Mouse (Mus musculus) stomach, embryonic 15.5 days (tissue): ENCODE measurements around the gene Ska2. TPM values are rescaled to one million over a fixed set of nuclear protein-coding genes. Genes with fewer than 3 reads are reported as not detected.

Experiments
- ATAC-seq: fragments of 200-750 bp; cut with Nextera tagmentation; 2 replicates; pipeline ENCODE4 v1.8.0; 2017; ENCODE audit warnings: low read depth, moderate number of reproducible peaks, moderate TSS enrichment; ENCODE audit not compliant: insufficient read depth, low FRiP score
- H3K27ac ChIP-seq: fragments of 300-500 bp; sonication (generic); 2 replicates; pipeline ENCODE4 v1.5.1; 2015; ENCODE audit warnings: mild to moderate bottlenecking, inconsistent platforms
- H3K27me3 ChIP-seq: fragments of 300-500 bp; sonication (generic); replicated peaks from 2 replicates; pipeline ENCODE4 v1.6.1; 2015; ENCODE audit warnings: inconsistent platforms
- H3K36me3 ChIP-seq: fragments of 300-500 bp; sonication (generic); 2 replicates; pipeline ENCODE4 v1.6.1; 2015; ENCODE audit warnings: inconsistent platforms
- H3K4me1 ChIP-seq: fragments of 300-500 bp; sonication (generic); 2 replicates; pipeline ENCODE4 v1.6.1; 2015; ENCODE audit warnings: inconsistent platforms
- H3K4me2 ChIP-seq: fragments of 300-500 bp; sonication (generic); 2 replicates; pipeline ENCODE4 v1.6.1; 2015; ENCODE audit warnings: mild to moderate bottlenecking, inconsistent platforms
- H3K4me3 ChIP-seq: fragments of 300-500 bp; sonication (generic); replicated peaks from 2 replicates; pipeline ENCODE4 v1.5.1; 2015; ENCODE audit warnings: inconsistent platforms
- H3K9ac ChIP-seq: fragments of 300-500 bp; sonication (generic); 2 replicates; pipeline ENCODE4 v1.6.1; 2015; ENCODE audit warnings: inconsistent platforms
- H3K9me3 ChIP-seq: fragments of 300-500 bp; sonication (generic); 2 replicates; pipeline ENCODE4 v1.6.1; 2016; ENCODE audit warnings: inconsistent platforms
- WGBS: fragments of 180-500 bp; shearing (Covaris S2); methylation state at CpG from one replicate; pipeline ENCODE4 v1.1.7; 2015; 5-methylcytosine and 5-hydroxymethylcytosine counted together
- polyA plus RNA-seq: library from polyadenylated mRNA; unstranded; fragments of >200 nt; fragmentation: Nextera tagmentation; extraction: Ambion mirVana; gene quantifications from 2 replicates; pipeline ENCODE4 v1.2.1, GENCODE M21; 2015

Ska2 gene
- 47.7 and 49.4 TPM in 2 replicates for polyA plus RNA-seq

GRCm38 (mm10) chr11:87108755-87109518, at the start of gene Ska2:
Ska2 (plus strand) TSS chr11:87109234.
- under 1% methylated on average over 40 of the region's 40 CpGs for WGBS
- peak within 1 kb of the TSS; percentile 80 for H3K4me3 ChIP-seq
- peaks cover 13% of the 10 kb centered on the region for H3K36me3 ChIP-seq

DNA sequence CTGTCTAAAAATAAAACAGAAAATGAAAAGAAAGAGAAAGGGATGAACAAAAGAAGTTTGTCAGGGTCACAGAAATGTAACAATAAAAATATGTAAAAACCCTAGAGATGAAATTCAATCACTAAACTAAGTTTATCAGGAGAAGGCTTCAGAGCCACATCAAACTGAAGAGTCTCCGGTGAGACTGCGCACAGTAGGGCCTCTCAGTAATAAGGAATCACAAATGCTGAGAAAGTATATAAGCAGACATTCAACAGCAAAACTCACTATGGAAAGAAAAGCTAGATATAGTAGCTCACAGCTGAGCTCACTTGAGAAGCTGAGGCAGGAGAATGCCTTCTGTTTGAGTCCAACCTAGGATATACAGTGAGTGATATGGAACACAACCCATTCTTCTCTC, 48.6 kb upstream of the Ska2 start:
- no peak overlapping the region for H3K4me3 ChIP-seq
- H3K9ac ChIP-seq, result no peak overlapping the region
- H3K4me1 ChIP-seq, result no peaks in the 10 kb centered on the region
- H3K27ac ChIP-seq, result no peak overlapping the region
- no peaks in the 10 kb centered on the region for H3K9me3 ChIP-seq
- ATAC-seq, result no peak
- no peaks in the 10 kb centered on the region for H3K27me3 ChIP-seq
- no peak overlapping the region for H3K4me2 ChIP-seq
- H3K36me3 ChIP-seq, result no peaks in the 10 kb centered on the region
- 97% methylated on average over 2 of the region's 2 CpGs for WGBS

More at GRCm38 (mm10) chr11:87108755-87109518, at the start of gene Ska2:
- Histone ChIP-seq H3K9me3 (no peaks in the 10 kb centered on the region), H3K9ac (peak within 1 kb of the TSS; percentile 71), H3K27me3 (no peaks in the 10 kb centered on the region), H3K27ac (peak within 1 kb of the TSS; percentile 93), H3K4me1 (peaks cover 6% of the 10 kb centered on the region; the same call in 1 of the 2 replicates), H3K4me2 (peak within 1 kb of the TSS; percentile 53)
- ATAC-seq, result peak; percentile 98

DNA sequence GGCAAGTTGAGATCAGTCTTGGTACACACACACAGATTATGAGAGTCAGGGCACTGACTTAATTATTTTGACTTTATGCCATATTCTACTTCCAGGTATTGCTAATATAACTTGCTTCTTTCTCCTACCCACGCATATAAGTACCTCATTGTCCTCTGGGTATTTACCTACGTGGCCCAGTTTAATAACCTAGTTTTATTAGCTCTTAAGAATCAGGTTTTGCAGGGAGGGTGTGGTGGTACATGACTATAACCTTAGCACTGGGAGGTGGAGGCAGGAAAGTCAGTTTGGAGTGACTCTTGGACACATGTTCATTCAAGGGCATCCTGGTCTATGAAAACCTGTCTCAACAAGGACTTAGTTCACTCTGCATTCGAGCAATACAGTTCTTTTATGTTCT, 46.9 kb upstream of the Ska2 start:
- Histone ChIP-seq H3K27me3 (no peaks in the 10 kb centered on the region), H3K4me2 (no peak overlapping the region), H3K4me3 (no peak overlapping the region), H3K9me3 (no peaks in the 10 kb centered on the region), H3K36me3 (no peaks in the 10 kb centered on the region), H3K9ac (no peak overlapping the region), H3K4me1 (no peaks in the 10 kb centered on the region), H3K27ac (0 out of 2 replicates have a peak overlapping the region, but pooled peaks have one; percentile 12)
- 69% methylated on average over 3 of the region's 3 CpGs for WGBS
- ATAC-seq, result no peak

- H3K36me3 ChIP-seq, result peaks cover 12% of the 10 kb centered on the region; the same call in 1 of the 2 replicates
- H3K9me3 ChIP-seq, result no peaks in the 10 kb centered on the region
- H3K9ac ChIP-seq, result peak overlapping the region; percentile 56
- H3K4me2 ChIP-seq, result peak overlapping the region; percentile 97
- peaks cover 8% of the 10 kb centered on the region for H3K4me1 ChIP-seq
- peak overlapping the region; percentile 61 for H3K27ac ChIP-seq
- ATAC-seq, result peak; percentile 73
- peak overlapping the region; percentile 59 for H3K4me3 ChIP-seq
- no peaks in the 10 kb centered on the region for H3K27me3 ChIP-seq
- under 1% methylated on average over 24 of the region's 24 CpGs for WGBS
Measured at GRCm38 (mm10) chr11:87073343-87073865, 35.6 kb upstream of the Ska2 start.

GRCm38 (mm10) chr11:87073866-87074440, 35.1 kb upstream of the Ska2 start, which contains the start of gene Gdpd1:
Gdpd1 (minus strand) TSS chr11:87074062.
- peak within 1 kb of the TSS; percentile 59 for H3K4me3 ChIP-seq
- peak within 1 kb of the TSS; percentile 97 for H3K4me2 ChIP-seq
- ATAC-seq, result peak; percentile 93
- no peaks in the 10 kb centered on the region for H3K27me3 ChIP-seq
- peaks cover 8% of the 10 kb centered on the region for H3K4me1 ChIP-seq
- H3K9me3 ChIP-seq, result no peaks in the 10 kb centered on the region
- H3K27ac ChIP-seq, result peak within 1 kb of the TSS; percentile 61
- peak within 1 kb of the TSS; percentile 56 for H3K9ac ChIP-seq
- under 1% methylated on average over 43 of the region's 43 CpGs for WGBS
- H3K36me3 ChIP-seq, result peaks cover 12% of the 10 kb centered on the region; the same call in 1 of the 2 replicates

GRCm38 (mm10) chr11:87083712-87084111, 25.3 kb upstream of the Ska2 start:
- no peak overlapping the region for H3K27ac ChIP-seq
- WGBS, result 56% methylated on average over 1 of the region's 1 CpGs
- no peak overlapping the region for H3K9ac ChIP-seq
- ATAC-seq, result no peak
- no peak overlapping the region for H3K4me3 ChIP-seq
- peaks cover 20% of the 10 kb centered on the region for H3K4me1 ChIP-seq
- H3K36me3 ChIP-seq, result peaks cover 15% of the 10 kb centered on the region
- no peaks in the 10 kb centered on the region for H3K27me3 ChIP-seq
- no peaks in the 10 kb centered on the region for H3K9me3 ChIP-seq
- peak overlapping the region; percentile 5; the same call in 1 of the 2 replicates for H3K4me2 ChIP-seq

DNA sequence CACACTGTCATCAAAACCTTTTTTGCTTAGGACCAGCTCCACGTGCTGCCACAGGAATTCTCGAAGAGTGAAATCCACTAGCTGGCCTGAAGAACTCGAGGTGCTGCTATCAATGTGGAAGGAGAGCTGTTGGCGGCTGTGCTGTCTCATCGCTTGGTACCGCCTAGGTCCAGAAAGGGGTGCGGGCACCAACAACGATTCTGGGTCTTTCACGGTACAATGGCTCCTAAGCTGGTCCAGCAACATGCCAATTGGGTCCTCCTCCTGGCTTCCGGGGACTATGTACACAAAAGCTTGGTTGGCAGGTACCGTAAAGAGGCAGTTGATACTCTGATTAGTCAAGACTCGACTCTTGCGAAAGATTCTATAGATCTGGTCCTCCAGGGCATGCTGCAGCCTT, 23.6 kb upstream of the Ska2 start:
- peak overlapping the region; percentile 76 for H3K4me2 ChIP-seq
- peaks cover 7% of the 10 kb centered on the region for H3K36me3 ChIP-seq
- H3K27me3 ChIP-seq, result no peaks in the 10 kb centered on the region
- H3K4me3 ChIP-seq, result peak overlapping the region; percentile 97
- peak overlapping the region; percentile 98; the same call in 1 of the 2 replicates for H3K9ac ChIP-seq
- H3K9me3 ChIP-seq, result no peaks in the 10 kb centered on the region
- ATAC-seq, result no peak
- peaks cover 20% of the 10 kb centered on the region for H3K4me1 ChIP-seq
- no peak overlapping the region for H3K27ac ChIP-seq
- 83% methylated on average over 13 of the region's 13 CpGs for WGBS

DNA sequence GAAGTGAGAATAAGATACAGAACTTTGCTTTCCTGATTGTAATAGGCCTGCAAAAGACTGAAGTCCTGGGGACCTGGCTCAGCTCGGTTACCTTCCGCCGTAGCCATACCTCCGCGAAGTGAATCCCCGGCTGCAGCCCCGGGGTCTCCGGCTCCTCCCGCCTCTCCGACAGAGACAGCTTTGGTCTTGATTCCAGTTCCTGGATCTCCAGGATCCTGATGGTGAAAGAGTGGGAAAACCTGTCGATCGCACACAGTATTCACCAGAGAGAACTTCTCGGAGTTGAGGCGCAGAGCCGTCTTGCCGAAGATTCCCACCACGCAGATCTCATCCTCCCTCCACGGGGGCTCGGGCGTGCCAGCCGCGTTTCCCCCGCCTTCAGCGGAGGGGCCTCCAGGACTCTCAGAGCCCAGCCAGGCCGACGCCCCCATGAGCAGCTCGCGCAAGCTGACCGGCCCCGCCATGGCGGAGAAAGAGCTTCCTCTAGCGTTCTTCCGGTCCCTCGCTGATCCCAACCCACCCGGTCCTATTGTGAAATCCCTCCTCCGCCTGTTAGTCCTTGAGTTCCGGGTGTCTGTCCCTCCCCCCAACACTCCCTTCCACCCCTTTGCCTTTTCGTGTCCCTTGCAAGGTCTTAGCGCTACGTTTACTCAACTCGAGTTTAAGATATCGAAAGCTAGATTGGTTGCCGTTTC, 22.6 kb upstream of the Ska2 start, which contains the start of gene Smg8:
Gene Smg8, minus strand, starts transcription at position 485 of the 695 bp plus-strand sequence.
- no peaks in the 10 kb centered on the region for H3K27me3 ChIP-seq
- H3K27ac ChIP-seq, result peak within 1 kb of the TSS; percentile 77
- peak within 1 kb of the TSS; percentile 98 for H3K9ac ChIP-seq
- peak; percentile 89 for ATAC-seq
- H3K9me3 ChIP-seq, result no peaks in the 10 kb centered on the region
- WGBS, result under 1% methylated on average over 43 of the region's 43 CpGs
- peaks cover 10% of the 10 kb centered on the region for H3K36me3 ChIP-seq
- H3K4me1 ChIP-seq, result peaks cover 20% of the 10 kb centered on the region
- peak within 1 kb of the TSS; percentile 97 for H3K4me3 ChIP-seq
- peak within 1 kb of the TSS; percentile 76 for H3K4me2 ChIP-seq

DNA sequence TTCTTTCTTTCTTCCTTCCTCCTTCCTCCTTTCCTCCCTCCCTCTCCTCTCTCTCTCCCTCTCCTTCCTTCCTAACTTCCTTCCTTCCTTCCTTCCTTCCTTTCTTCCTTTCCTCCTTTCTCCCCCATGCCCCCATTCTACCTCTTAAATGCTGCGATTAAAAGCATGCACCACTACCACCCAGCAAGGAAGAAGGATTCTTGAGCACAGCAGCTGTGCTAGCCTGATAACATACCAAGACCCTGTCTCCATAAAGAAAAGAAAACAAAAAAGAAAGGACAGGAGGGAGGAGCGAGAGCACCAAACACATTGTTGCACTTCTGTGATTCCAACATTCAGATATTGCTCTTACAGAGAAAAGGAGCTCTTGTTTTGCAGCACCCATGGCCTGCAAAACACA, 21.9 kb upstream of the Ska2 start:
- peaks cover 15% of the 10 kb centered on the region for H3K36me3 ChIP-seq
- no peaks in the 10 kb centered on the region for H3K27me3 ChIP-seq
- peak overlapping the region; percentile 77; the same call in 1 of the 2 replicates for H3K27ac ChIP-seq
- no peaks in the 10 kb centered on the region for H3K9me3 ChIP-seq
- no peak for ATAC-seq
- H3K9ac ChIP-seq, result no peak overlapping the region
- WGBS, result 53% methylated on average over 2 of the region's 2 CpGs
- peak overlapping the region; percentile 97 for H3K4me3 ChIP-seq
- H3K4me1 ChIP-seq, result peaks cover 20% of the 10 kb centered on the region
- H3K4me2 ChIP-seq, result peak overlapping the region; percentile 76

DNA sequence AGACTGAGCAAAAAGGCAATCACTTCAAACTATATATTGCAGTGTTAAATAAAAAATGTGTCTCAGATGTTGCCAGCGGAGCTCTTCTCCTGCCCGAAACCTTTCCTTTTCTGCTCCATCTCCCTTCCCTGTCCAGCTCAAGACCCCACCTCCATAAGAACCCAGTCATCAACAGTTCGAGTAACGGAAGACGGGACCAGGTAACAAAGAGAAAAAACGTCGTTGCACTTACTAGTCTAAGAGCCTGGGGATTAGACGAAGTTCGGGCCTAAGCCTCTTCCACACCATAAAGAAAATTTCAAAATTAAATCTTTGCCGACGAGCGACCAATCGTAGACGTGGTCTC, 652 bp upstream of the Ska2 start, which contains the start of gene Prr11:
Gene Prr11, minus strand, starts transcription at position 300 of the 346 bp plus-strand sequence.
- Histone ChIP-seq H3K9me3 (no peaks in the 10 kb centered on the region), H3K9ac (peak within 1 kb of the TSS; percentile 71), H3K36me3 (peaks cover 14% of the 10 kb centered on the region), H3K27me3 (no peaks in the 10 kb centered on the region), H3K4me2 (peak within 1 kb of the TSS; percentile 53), H3K4me3 (peak within 1 kb of the TSS; percentile 80), H3K4me1 (peaks cover 6% of the 10 kb centered on the region; the same call in 1 of the 2 replicates), H3K27ac (peak within 1 kb of the TSS; percentile 93)
- ATAC-seq, result no peak
- under 1% methylated on average over 14 of the region's 14 CpGs for WGBS

GRCm38 (mm10) chr11:87109519-87110171, 611 bp downstream of the Ska2 start:
- Histone ChIP-seq H3K36me3 (peaks cover 11% of the 10 kb centered on the region), H3K27ac (peak overlapping the region; percentile 93), H3K27me3 (no peaks in the 10 kb centered on the region), H3K4me2 (peak overlapping the region; percentile 53), H3K9me3 (no peaks in the 10 kb centered on the region), H3K9ac (peak overlapping the region; percentile 71), H3K4me1 (peaks cover 6% of the 10 kb centered on the region; the same call in 1 of the 2 replicates), H3K4me3 (peak overlapping the region; percentile 80)
- under 1% methylated on average over 42 of the region's 42 CpGs for WGBS
- ATAC-seq, result no peak
